Mouse (Mus musculus): ENCODE data around the gene Gpn2.

Gpn2 gene

DNA sequence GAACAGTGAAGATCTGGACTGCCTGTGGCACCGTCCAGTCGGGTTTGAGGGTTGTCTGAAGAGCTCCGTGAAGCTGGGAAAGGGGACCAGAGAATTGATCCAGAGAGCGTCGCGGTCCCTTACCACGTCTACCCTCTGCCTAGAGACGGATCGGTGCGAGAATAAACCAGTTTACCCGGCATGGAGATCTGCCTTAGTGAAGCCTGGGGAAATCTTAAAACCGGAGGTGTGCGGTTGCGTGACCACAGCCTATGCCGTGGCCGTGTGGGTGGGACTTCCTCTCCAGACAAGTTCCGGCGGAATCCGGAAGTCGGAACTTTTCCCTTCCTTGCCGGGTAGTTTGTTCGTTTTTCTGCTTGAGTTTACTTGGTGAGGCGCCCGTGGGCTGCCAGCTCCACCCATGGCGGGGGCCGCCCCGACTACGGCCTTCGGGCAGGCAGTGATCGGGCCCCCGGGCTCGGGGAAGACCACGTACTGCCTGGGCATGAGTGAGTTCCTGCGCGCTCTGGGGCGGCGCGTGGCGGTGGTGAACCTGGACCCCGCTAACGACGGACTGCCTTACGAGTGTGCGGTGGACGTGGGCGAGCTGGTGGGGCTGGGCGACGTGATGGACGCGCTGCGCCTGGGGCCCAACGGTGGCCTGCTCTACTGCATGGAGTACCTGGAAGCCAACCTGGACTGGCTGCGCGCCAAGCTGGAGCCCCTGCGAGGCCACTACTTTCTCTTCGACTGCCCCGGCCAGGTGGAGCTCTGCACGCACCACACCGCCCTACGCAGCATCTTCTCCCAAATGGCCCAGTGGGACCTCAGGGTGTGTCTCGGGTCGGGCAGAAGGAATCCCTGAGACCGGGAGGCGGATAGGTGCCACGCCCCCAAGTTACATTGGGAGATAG is at the start of gene Gpn2:
TSS of gene Gpn2 (plus strand) at position 304 of the 893 bp plus-strand sequence.
- DNase-seq: peak; percentile 86 to 91

GRCm38 (mm10) chr4:133536081-133536480 is 48.1 kb upstream of the Gpn2 start:
- DNase-seq: no peak

GRCm38 (mm10) chr4:133536652-133537051 is 47.5 kb upstream of the Gpn2 start:
- DNase-seq: no peak

DNA sequence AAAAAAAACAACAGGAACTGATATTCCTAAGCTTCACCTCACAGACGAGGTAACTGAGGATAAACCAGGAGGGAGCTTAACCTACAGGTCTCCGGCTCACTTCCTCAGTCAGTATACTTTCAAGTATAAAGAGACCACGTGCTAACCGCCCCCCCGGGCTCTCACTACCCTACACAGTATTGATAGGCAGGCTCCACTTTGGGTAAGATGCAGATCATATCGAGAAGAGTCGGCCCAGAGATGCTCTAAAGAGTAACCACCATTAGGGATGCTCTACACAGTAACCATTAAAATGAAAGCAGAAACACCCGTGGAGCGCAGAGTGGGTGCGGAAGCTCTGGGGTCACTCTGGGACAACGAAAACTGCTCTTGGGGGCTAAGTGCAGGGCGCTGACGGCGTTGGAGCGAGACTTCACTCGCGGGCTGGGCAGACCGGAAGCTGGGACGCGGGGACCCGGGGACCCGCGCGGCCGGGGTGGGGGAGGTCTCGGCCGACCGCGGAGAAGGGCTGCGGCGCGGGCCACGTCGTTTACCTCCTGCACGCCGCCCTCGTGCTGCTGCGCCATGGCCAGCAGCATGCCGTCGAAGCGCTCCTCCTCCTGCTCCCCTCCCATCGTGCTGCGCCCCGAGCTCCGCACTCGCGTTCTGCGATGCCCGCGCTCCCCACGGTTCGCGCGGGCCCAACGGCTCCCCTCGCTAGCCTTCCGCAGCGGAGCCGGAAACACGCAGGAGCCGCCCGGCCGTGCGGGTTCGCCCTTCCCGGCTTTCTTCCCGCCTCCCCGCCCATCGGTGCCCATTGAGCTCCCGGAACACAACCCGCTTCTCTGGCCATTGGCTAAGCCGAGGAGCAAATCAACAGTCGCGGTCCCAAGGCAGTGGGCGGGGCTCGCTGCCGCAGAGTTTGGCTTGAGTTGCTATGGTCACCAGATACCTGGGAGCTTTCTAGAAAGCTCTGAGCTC is 38.6 kb upstream of the Gpn2 start, which contains the start of gene Nudc:
TSS of gene Nudc (minus strand) at position 725 of the 960 bp plus-strand sequence.
- peak; percentile 95 to 97 for DNase-seq

- DNase-seq: no peak
These were observed 32.1 kb upstream of the Gpn2 start for GRCm38 (mm10) chr4:133552029-133552428.

DNA sequence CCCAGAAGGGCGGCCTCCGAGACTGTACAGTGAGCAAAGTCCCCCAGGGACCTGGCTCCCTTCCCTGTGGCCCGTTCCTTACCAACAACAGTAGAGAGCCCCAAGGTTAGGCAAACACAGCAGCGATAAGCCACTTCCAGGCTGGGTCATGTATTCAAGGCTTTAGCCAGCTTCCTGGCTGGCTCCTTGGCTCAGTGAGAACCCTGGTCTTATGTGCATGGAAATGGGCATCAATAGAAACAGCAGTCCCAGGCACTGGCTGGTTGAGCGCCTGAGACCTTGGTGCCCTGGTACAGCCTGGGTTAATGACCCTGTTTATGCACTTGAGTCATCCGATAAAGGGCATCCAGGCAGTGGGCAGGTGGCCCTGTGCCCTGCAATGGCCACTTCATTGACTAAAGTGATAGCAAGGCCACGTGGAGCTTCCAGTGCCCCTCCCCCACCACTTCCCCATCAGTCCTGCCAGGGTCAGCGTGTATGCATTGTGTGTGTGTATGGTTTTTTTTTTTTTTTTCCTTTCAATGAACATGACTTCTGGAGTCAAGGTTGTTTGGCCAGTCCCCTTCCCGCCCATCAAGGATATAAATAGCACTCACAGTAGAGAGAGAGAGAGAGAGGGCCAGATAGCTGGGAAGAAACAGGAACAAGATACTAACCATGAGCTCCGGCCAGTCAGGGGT is 31.3 kb upstream of the Gpn2 start, which contains the start of gene Nr0b2:
TSS of gene Nr0b2 (plus strand) at position 609 of the 680 bp plus-strand sequence.
- DNase-seq: peak in 1 of 2 experiments; percentile 21

- DNase-seq: no peak
These were observed 30.5 kb upstream of the Gpn2 start for GRCm38 (mm10) chr4:133553448-133554330.

DNA sequence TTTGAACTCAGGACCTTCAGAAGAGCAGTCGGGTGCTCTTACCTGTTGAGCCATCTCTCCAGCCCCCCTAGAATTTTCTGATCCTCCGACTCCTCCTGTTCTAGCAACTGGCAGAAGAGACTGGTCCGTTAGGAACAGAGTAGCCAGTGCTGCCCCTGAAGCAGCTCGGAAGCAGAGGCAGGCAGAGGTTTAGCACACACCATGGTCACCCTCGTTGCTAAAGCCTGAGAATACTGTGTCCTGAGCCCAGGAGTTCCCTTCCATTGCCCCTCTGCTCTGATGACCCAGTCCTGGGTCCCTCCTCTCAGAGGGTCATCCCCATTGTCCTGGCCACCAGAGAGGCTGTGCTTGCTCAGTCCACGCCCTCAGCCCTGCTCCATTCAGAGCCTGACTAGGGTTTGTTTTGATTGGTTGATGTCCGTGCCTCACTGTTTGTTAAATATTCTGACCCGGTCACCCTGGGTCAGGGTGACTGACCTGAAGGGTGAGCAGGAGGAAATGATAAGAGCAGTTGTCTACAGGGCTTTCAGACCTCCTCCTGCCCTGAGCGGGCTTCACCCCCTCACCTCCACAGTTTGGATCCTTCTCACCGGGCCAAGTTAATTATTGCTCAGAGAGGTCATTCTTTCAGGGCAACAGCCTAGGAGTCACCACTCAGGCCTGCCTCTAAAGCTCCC is 27.0 kb upstream of the Gpn2 start:
- DNase-seq: peak in 1 of 2 experiments; percentile 26

DNA sequence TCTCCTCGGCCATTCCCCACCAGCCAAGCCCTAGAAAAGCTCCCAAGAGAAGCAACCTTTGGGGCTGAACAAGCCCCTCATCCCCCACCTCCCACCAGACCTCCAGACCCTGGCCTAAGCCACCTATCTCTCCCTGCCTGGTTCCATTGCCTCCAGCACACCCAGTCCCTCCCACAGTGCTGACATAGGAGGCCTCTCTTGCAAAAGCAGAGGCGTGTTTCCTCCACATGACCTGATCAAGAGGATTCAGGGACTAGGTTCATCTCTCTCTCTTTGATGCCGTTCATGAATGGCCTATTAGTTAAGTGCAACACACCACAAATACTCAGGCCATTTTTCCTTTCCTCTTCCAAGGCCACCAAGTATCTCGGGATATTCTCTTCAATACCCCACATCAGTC is 24.3 kb upstream of the Gpn2 start:
- DNase-seq: no peak

GRCm38 (mm10) chr4:133561622-133562021 is 22.5 kb upstream of the Gpn2 start:
- no peak for DNase-seq

DNA sequence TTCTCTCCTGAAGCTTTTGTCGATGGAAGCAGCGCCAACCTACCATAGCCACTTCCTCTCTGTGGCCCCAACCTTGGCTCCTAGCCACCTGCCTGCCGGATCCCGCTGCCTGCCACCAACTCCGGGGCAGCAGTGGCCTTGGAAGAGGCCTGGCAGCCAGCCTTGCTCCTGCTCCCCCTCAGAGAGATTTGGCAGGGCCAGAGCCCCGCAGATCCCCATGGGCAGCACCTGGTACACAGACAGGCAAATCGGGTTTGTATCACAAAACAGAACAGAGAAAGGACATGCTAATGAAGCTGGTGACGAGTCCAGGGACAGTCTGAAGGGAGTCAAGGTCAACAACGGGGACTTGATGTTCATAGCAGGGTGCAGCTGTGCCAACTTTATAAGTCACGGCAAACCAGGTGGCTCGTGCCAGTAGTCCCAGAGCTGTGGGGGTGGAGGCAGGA is 21.0 kb upstream of the Gpn2 start:
- peak; percentile 31 to 51 for DNase-seq

GRCm38 (mm10) chr4:133567251-133567650 is 16.9 kb upstream of the Gpn2 start:
- DNase-seq: no peak

DNA sequence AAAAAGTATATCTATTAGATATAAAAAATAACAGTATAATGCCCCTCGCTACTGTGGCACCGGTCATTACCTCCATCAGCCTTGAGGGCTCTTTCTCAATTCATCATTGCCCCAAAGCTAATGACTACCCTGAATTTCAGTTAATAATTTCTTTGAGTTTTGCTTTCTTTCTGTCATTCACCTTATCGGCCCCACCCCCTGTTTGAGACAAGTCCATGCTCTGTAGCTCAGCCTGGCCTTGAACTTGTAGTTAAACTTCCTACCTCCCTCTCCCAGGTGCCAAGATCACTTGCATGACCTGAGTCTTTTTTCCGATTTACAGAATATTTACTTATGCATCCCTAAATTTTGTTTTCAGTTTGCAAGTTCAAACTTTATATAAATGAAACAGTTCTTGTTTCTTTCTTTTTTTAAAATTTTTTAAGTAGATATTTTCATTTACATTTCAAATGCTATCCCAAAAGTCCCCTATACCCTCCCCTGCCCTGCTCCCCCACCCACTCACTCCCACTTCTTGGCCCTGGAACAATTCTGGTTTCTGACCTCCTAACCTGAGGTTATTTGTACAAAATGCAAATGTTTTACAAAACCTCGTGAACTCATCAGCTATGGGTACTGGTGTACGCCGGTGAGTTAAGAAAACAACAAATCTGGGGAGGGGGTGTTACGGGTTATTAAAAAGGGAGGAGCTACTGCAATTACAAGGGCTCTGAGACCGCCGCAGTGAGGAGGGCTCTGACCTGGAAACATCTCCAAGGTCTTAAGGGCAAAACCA is 14.7 kb upstream of the Gpn2 start:
- DNase-seq: no peak

DNA sequence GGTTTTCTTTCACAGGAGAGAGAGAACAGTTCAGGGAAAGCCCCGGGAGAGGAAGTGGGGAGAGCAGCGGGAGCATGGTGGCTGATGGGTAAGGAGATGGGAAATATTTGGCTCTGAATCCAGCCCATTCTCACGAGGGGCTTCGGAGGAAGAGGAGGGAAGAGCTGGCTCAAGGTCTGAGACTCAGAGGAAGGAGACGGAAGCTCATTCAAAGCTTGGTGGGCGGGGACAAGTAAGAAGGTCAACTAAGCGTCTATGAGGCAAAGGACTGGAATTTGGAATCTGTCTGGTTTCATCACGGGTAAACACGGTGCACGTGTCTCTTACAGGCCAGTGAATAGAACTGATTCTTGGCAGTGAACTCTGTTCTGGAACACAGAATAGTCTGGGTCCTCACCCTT is 14.1 kb upstream of the Gpn2 start:
- peak; percentile 25 to 55 for DNase-seq

DNA sequence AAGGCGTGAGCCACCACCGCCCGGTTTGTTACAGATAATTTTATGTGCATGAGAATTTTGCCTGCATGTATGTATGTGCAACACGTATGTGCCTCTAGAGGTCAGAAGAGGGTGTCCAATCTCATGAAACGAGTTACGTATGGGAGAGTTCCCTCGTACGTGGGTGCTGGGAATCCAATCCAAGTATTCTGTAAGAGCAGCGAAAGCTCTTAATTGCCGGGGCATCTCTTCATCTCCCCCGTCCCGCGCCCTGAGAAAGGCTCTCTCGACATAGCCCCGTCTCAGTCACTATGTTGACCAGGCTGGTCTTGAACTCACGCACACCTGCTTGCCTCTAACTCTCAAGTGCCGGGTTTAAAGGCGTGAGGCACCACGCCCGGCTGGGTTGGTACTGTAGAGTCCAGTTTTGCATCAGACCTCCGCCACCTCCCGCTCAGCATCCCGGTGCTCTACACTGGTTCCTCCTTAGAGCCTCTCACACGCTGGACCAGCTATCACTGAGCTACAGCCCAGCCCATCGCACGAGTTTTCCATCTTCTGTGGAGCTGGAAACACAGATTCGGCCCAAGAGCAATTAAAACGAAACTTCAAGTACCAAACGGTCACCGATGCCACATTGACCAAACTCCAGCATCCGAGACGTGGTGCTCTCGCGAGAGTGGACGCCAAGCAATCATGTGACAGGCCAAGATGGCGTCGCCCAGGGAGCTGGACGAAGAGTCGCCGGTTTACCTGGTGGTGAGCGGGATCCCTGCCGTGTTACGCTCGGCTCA is 9.9 kb upstream of the Gpn2 start, which contains the start of gene Gpatch3:
TSS of gene Gpatch3 (plus strand) at position 676 of the 773 bp plus-strand sequence.
- peak; percentile 96 to 97 for DNase-seq

DNA sequence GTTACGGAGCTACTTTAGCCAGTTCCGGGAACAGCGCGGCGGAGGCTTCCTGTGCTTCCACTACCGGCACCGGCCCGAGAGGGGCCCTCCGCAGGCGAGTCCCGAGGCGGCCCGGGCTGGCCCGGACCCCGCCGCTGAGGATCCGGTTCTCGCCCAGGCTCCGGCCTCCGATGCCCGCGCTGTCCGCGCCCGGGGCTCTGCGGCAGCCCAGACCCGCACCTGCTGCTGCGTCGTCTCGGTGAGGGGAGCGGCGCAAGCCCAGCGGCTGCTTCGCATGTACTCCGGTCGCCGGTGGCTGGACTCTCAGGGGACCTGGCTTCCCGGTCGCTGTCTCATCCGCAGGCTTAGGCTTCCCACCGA is 9.3 kb upstream of the Gpn2 start:
- DNase-seq: no peak

GRCm38 (mm10) chr4:133577983-133578382 is 6.2 kb upstream of the Gpn2 start:
- no peak for DNase-seq

DNA sequence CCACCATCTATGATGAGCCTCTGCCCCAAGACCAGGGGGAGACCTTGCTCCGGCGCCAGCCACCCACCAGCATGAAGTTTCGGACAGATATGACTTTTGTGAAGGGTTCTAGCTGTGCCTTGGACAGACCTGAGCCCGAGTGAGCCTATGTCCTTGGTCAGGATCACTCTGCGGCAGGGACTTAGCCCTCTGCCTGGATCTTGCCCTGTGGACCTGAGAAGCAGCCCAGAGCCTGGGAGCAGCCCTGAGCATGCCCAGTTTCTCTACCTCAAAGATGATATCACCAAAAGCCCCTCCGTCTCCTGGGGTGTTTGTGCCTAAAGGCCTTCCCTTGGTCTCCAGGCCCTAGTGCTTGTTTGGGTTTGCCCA is 488 bp upstream of the Gpn2 start:
- peak; percentile 17 to 47 for DNase-seq

GRCm38 (mm10) chr4:133592570-133592969 is 8.4 kb downstream of the Gpn2 start:
- peak; percentile 81 to 86 for DNase-seq
